In genomic region chr5:92369151-92369994, GRCm38 (mm10) we compare ENCODE assay signal across 8 mouse cellular contexts. TPM values are rescaled to one million over a fixed set of nuclear protein-coding genes. Genes with fewer than 3 reads are reported as not detected.
DNase-seq lines count a peak whose midpoint lies in the region; ATAC-seq lines count a peak whose summit lies in the region.

No protein-coding gene starts in this region.

- no peak overlapping the region for H3K4me3 ChIP-seq in neural tube, embryonic 11.5 days (ENCODE audit: low read depth, low read length)
- no peak overlapping the region for H3K4me3 ChIP-seq in heart, embryonic 16.5 days (ENCODE audit: low read length)

- H3K27me3 ChIP-seq in neural tube, embryonic 11.5 days (ENCODE audit: control insufficient read depth, insufficient read depth, low read length), result no peaks in the 10 kb centered on the region
- H3K27me3 ChIP-seq in heart, embryonic 16.5 days (ENCODE audit: control insufficient read depth, insufficient read depth, low read length), result no peaks in the 10 kb centered on the region

- no peaks in the 10 kb centered on the region for H3K9me3 ChIP-seq in neural tube, embryonic 11.5 days (ENCODE audit: control insufficient read depth, low read length)
- H3K9me3 ChIP-seq in heart, embryonic 16.5 days (replicated peaks; ENCODE audit: control insufficient read depth, low read length), result no peaks in the 10 kb centered on the region

- H3K9ac ChIP-seq in neural tube, embryonic 11.5 days (ENCODE audit: low read length), result no peak overlapping the region
- H3K9ac ChIP-seq in heart, embryonic 16.5 days (ENCODE audit: low read length), result no peak overlapping the region

- no peaks in the 10 kb centered on the region for H3K4me1 ChIP-seq in neural tube, embryonic 11.5 days (ENCODE audit: control insufficient read depth, insufficient read depth, low read length)
- H3K4me1 ChIP-seq in heart, embryonic 16.5 days (ENCODE audit: control insufficient read depth, insufficient read depth, low read length), result peaks cover 3% of the 10 kb centered on the region; the same call in 1 of the 2 replicates

- no peak overlapping the region for H3K27ac ChIP-seq in neural tube, embryonic 11.5 days (ENCODE audit: low read depth, low read length)
- no peak overlapping the region for H3K27ac ChIP-seq in heart, embryonic 16.5 days (ENCODE audit: low read length)

- 75% methylated on average over 13 of the region's 13 CpGs for WGBS in neural tube, embryonic 11.5 days
- 57% methylated on average over 13 of the region's 13 CpGs for WGBS in heart, embryonic 16.5 days

- DNase-seq in neural tube, embryonic 11.5 days (ENCODE audit: low spot score), result peak; percentile 51
- DNase-seq in neural tube, embryonic 10.5 days (ENCODE audit: extremely low spot score, low spot score), result no peak
- peak; percentile 73 for DNase-seq in cerebellum, adult 9-10 months
- peak; percentile 17 for DNase-seq in left cerebral cortex, adult 11 months (ENCODE audit: low spot score)
- DNase-seq in mesoderm, embryonic 11.5 days (ENCODE audit: low read depth, low spot score), result peak; percentile 42
- DNase-seq in telencephalon, adult 2 months (ENCODE audit: low read depth, low spot score), result peak; percentile 40
- no peak for DNase-seq in ovary, postnatal 14 days (ENCODE audit: low spot score)

- no peaks in the 10 kb centered on the region for H3K36me3 ChIP-seq in neural tube, embryonic 11.5 days (ENCODE audit: control insufficient read depth, insufficient read depth, low read length)
- no peaks in the 10 kb centered on the region for H3K36me3 ChIP-seq in heart, embryonic 16.5 days (ENCODE audit: control insufficient read depth, insufficient read depth)

- no peak overlapping the region for H3K4me2 ChIP-seq in neural tube, embryonic 11.5 days (ENCODE audit: low read depth)
- no peak overlapping the region for H3K4me2 ChIP-seq in heart, embryonic 16.5 days (ENCODE audit: low read depth, low read length)

- ATAC-seq in neural tube, embryonic 11.5 days (ENCODE audit: insufficient read depth, low FRiP score, low TSS enrichment), result peak; percentile 84
- peak; percentile 67; the same call in 1 of the 2 replicates for ATAC-seq in heart, embryonic 16.5 days (replicated peaks; ENCODE audit: extremely low read depth, insufficient read depth, low FRiP score)

RNA-seq across cellular contexts. Expression of gene Cxcl10, which starts 20.7 kb away (rescaled TPM):
- polyA plus RNA-seq in neural tube, embryonic 11.5 days (2014; fragmentation: Nextera tagmentation; extraction: Ambion mirVana), result 0.59 TPM in 1 of 2 replicates, not detected in the other
- 5.5 and 16.5 TPM in 2 replicates for polyA plus RNA-seq in heart, embryonic 16.5 days (2015; fragmentation: Nextera tagmentation; extraction: Ambion mirVana)

RNA-seq across cellular contexts. Expression of gene Art3, which starts 37.7 kb away (rescaled TPM):
- polyA plus RNA-seq in neural tube, embryonic 11.5 days (2014; fragmentation: Nextera tagmentation; extraction: Ambion mirVana), result 6.8 and 7.5 TPM in 2 replicates
- polyA plus RNA-seq in heart, embryonic 16.5 days (2015; fragmentation: Nextera tagmentation; extraction: Ambion mirVana), result 71.8 and 92.4 TPM in 2 replicates

RNA-seq across cellular contexts. Expression of gene Cxcl9, which starts 41.5 kb away (rescaled TPM):
- not detected in 2 replicates for polyA plus RNA-seq in neural tube, embryonic 11.5 days (2014; fragmentation: Nextera tagmentation; extraction: Ambion mirVana)
- polyA plus RNA-seq in heart, embryonic 16.5 days (2015; fragmentation: Nextera tagmentation; extraction: Ambion mirVana), result 0.21 and 0.37 TPM in 2 replicates

RNA-seq across cellular contexts. Expression of gene Sdad1, which starts 59.1 kb away (rescaled TPM):
- 37.8 and 38.7 TPM in 2 replicates for polyA plus RNA-seq in neural tube, embryonic 11.5 days (2014; fragmentation: Nextera tagmentation; extraction: Ambion mirVana)
- 22.0 and 22.2 TPM in 2 replicates for polyA plus RNA-seq in heart, embryonic 16.5 days (2015; fragmentation: Nextera tagmentation; extraction: Ambion mirVana)

Comparison
In these comparisons a context has a peak if more than half of its experiments do, and no peak if none do; other contexts are left out.
1. DNase-seq: peak in neural tube, embryonic 11.5 days (single experiment), cerebellum, adult 9-10 months (single experiment), left cerebral cortex, adult 11 months (single experiment), mesoderm, embryonic 11.5 days (single experiment) and telencephalon, adult 2 months (single experiment); none in neural tube, embryonic 10.5 days (single experiment) and ovary, postnatal 14 days (single experiment).